Mouse (Mus musculus) right cerebral cortex, postnatal 36 days (tissue): ENCODE measurements around the gene Tgm1.
A peak's percentile ranks its signal among the peaks of the same experiment; 100 is the strongest.

Source experiments
- DNase-seq, 2 experiments: peaks; one replicate each; pipeline ENCODE4 v3.0.0; 2022; ENCODE audit warnings: low spot score in 2 of 2, mixed read lengths in 1 of 2

Gene Tgm1

GRCm38 (mm10) chr14:55713729-55714122, at the start of gene Tgm1:
Tgm1 (minus strand) TSS chr14:55713926.
- no peak for DNase-seq

GRCm38 (mm10) chr14:55763166-55763565, 49.4 kb upstream of the Tgm1 start:
- DNase-seq = no peak

- DNase-seq = no peak
Observed at GRCm38 (mm10) chr14:55762001-55762821, 48.5 kb upstream of the Tgm1 start.

GRCm38 (mm10) chr14:55761163-55761562, 47.4 kb upstream of the Tgm1 start, which contains the start of gene Ltb4r2:
Ltb4r2 (plus strand) TSS chr14:55761428.
- DNase-seq = no peak

DNA sequence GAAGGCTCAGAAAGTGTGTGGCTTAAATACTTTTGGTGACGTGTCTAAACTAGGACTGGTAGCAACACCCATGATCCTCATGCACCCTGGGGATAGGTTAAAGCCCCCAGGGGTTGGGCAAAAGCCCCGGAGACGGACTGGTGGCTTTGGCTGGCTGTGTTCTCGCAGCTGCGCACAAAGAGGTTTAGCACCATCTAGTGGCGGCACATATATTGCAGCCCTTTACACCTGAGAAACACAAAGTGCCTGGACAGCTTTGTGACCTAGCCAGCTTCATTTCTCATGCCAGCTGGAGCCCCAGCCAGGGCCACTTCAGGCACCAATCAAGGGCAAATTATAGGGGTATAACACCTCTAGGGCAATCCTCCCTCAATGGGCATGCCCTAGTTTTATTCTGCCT, 46.4 kb upstream of the Tgm1 start:
- DNase-seq = peak; percentile 69 to 75

DNA sequence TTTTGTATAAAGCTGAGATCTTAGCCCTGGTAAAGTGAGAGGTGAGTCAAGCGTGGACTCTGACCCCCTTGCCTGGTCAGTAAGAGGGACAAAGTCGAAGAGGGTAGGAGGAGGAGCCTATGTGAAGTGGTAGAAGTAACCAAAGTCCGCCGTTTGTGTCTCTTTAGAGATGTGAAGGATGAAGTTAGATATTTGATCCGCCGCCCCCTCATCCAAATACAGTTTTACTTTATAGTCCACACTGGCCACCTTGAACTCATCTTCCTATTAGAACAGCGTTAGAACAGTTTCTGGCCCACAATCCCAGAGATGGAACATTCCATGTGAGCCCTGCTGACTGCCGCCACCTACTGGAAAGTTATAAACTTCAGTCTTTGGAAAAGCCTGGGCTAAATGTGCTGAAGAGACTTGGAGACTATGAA, 44.6 kb upstream of the Tgm1 start, which contains the start of gene Cideb:
TSS of gene Cideb (minus strand) at position 96 of the 422 bp plus-strand sequence.
- no peak for DNase-seq

- no peak for DNase-seq
Observed at GRCm38 (mm10) chr14:55757566-55757965, 43.8 kb upstream of the Tgm1 start.

DNA sequence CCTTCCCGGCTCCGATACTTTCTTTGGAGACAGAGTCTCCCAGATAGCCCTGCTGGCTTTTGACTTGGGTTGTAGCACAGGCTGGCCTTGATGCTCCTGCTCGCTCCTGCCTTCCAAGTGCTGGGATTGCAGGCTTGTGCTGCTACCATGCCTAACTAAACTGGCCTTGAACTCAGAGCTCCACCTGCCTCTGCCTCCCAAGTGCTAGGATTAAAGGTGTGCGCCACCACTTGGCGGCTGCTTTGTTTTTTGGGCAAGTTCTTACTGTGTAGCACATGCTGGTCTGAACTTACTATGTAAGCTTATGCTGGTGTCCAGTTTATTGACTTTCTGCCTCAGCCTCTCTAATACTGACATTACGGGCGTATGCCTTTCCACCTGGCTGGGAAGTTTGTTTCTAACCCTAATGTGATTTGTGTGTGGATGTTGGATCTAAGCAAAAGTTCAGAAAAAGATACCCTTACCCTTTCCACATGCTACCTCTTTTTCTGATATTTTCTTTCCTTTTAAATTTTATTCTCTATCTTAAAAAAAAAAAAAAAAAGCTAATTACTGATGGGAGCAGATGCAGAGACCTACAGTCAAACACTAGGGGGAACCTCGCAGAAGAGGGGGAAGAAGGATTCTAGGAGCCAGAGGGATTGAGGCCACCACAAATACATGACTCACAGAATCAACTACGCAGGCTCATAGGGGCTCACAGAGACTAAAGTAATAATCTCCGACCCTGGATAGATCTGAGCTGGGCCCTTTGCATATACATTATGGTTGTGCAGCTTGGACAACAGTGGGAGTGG, 33.5 kb upstream of the Tgm1 start:
- no peak for DNase-seq

DNA sequence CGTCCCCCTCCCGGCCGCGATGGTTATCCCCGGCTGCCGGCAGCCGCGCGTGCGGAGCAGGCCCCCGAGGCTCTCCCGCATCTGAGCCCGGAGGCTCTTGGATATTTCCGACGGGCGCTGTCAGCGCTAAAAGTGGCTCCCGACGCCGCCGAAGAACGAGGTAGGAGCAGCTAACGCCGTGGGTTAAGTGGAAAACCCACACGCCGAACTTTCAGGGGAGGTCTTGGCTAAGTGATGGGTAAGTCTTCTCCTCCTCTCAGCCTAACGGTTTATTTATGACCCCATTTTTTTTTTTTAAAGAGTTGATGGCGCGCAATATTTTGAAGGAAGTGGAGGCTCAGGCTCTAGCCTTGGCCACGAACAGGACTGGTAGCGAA, 32.1 kb upstream of the Tgm1 start:
- no peak for DNase-seq

DNA sequence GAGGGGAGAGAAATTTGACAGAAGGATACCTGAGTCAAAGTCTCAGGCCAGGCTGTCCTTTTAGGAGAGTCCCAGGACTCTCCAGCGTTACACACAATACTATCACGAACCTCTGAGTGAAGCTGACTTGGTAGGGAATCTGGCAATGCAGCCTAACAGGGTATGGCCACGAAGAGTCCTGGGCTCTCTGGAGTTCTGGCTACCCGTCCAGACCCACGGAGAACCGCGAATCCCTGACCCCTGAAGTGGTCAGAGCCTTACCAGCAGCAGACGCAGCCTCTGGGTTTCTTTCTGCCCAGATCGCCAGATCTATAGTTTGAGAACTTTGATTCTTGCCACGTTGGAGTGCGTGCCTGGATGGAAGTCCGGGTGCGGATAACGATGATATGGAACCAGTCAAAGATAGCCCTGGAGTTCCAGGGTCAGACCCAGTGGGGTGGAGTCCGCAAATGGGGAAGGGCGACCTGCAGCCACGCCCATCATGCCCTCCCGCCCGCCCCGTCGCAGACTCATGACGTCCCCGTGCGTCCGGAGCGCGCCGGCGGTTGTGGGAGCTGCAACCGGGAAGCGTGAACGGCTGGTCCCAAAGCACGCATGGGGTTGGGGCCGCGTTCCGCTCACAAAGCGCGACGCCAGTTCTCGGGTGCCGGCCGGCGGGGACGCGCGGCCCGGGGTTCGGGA, 31.6 kb upstream of the Tgm1 start, which contains the start of the genes Dhrs1 and Nop9:
TSS of gene Dhrs1 (minus strand) at position 511 of the 681 bp plus-strand sequence.
TSS of gene Nop9 (plus strand) at position 514 of the 681 bp plus-strand sequence.
- DNase-seq = peak; percentile 76

DNA sequence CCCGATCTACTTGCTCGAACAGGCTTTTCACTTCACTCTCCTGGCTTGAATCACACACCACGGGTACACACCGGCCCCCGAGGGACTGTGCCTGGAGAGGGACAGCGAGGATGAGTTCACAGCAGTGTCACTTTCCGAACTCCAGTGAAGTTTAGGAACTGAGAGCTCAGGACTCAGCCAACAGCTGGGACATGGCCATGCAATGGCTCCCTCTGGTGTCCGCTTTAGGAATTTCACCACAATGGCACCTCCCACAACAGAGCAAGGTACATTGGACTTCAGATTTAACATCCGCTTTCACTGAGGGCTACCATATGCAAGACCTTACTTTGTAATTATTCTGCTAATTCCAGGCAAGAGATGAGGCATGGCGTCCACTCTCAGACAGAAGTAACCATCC, 30.0 kb upstream of the Tgm1 start:
- peak; percentile 63 to 70 for DNase-seq

GRCm38 (mm10) chr14:55737086-55737687, 23.5 kb upstream of the Tgm1 start:
- DNase-seq = no peak

- DNase-seq = no peak
Observed at GRCm38 (mm10) chr14:55735758-55736157, 22.0 kb upstream of the Tgm1 start.

DNA sequence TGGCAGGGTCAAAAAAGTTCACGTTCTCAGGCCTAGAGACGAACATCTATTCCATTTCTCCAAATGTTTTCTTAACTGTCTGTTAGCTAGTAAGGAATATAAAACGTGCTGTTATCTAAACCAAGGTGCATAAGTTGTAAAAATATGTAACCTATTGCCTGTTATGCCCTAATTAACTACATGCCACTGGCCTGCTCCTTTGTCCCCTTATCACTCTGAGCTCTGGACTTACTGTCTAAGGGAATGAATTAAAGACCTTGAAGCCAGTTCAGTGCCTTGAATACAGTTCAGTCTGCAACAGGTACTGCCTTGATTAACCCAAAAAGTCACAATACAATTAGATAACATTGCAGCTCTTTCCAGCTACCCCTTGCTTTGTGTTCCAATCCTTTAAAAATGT, 21.6 kb upstream of the Tgm1 start:
- DNase-seq = no peak

- DNase-seq = no peak
Observed at GRCm38 (mm10) chr14:55734869-55735268, 21.1 kb upstream of the Tgm1 start.

DNA sequence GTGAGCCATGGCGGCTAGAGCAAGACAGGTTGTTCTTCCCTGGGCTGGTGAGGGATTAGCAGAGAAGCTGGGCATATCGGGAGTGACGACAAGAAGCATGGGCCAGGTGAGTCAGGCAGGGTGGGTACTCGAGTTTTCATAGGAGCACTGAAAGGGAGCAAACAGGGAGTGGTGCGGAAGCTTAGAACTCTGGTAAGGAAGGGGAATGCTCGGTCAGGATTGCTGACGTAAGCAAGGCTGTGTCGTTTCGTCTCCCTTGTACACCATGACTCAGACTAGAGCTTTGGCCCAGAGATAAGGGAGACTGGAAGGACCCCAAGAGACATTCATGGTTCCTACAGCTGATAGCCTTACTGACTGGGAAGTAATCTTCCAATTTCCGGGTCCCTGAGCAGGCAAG, 20.2 kb upstream of the Tgm1 start:
- DNase-seq = no peak

- DNase-seq = peak in 1 of 2 experiments; percentile 21
Observed at GRCm38 (mm10) chr14:55730531-55731032, 16.9 kb upstream of the Tgm1 start.

GRCm38 (mm10) chr14:55730116-55730515, 16.4 kb upstream of the Tgm1 start:
- DNase-seq = no peak

DNA sequence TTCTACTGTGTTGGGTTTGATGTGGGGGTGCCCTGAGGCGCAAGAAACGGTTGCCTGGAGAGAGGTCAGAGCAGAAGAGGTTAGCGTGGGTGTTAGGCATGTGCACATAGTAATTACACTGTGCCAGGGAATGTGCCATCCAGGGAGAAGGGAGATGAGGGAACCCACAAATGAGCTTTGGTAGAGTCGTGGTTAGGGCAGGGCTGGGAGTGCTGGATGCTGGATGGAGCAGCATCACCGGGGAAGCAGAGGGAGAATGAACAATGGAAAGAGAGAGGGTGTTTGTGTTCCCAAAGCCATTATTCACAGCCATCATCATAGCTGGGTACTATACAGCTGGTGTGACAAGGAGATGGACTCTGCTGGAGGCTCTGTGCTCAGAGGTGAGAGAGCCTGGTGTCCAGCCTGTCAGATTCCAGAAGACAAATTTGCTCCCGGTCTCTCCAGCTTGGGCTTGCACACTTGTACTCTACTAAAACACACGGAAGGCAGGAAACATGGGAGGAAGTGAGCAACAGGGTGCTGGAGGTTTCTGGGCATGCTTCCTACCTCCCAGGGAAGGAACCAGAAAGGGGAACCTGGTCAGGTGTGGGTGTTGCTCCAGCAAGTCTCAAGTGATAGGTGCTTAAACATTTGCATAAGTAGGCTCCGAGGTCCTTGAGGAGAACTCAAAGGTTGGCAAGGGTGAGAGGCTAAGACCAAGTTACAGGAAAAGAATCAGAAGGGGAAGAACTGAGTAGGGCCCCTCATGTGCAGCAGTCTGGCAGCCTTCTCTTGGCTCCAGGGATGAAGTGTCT, 14.4 kb upstream of the Tgm1 start:
- no peak for DNase-seq

- DNase-seq = no peak
Observed at GRCm38 (mm10) chr14:55726261-55726660, 12.5 kb upstream of the Tgm1 start.
